Mouse (Mus musculus) midbrain, embryonic 16.5 days (tissue): ENCODE results near the gene Arhgap15. TPM values are rescaled to one million over a fixed set of nuclear protein-coding genes. Genes with fewer than 3 reads are reported as not detected.

ENCODE experiments used
- ATAC-seq: fragments of 200-750 bp; cut with Nextera tagmentation; 2 replicates; pipeline ENCODE4 v1.8.0; 2017; ENCODE audit warnings: moderate TSS enrichment
- H3K27ac ChIP-seq: fragments of 300-500 bp; sonication (generic); 2 replicates; pipeline ENCODE4 v1.5.1; 2014; ENCODE audit warnings: mild to moderate bottlenecking, low read length, mixed read lengths
- H3K27me3 ChIP-seq: fragments of 300-500 bp; sonication (generic); 2 replicates; pipeline ENCODE4 v1.6.1; 2014; ENCODE audit warnings: low read depth, low read length, mixed read lengths; ENCODE audit not compliant: control insufficient read depth, insufficient read depth
- H3K36me3 ChIP-seq: fragments of 300-500 bp; sonication (generic); 2 replicates; pipeline ENCODE4 v1.6.1; 2014; ENCODE audit warnings: mild to moderate bottlenecking, low read length, moderate library complexity, mixed read lengths; ENCODE audit not compliant: control insufficient read depth, insufficient read depth
- H3K4me1 ChIP-seq: fragments of 300-500 bp; sonication (generic); 2 replicates; pipeline ENCODE4 v1.6.1; 2014; ENCODE audit warnings: mild to moderate bottlenecking, low read length, mixed read lengths; ENCODE audit not compliant: control insufficient read depth, insufficient read depth
- H3K4me2 ChIP-seq: fragments of 300-500 bp; sonication (generic); 2 replicates; pipeline ENCODE4 v1.6.1; 2014; ENCODE audit warnings: mild to moderate bottlenecking, low read length, mixed read lengths
- H3K4me3 ChIP-seq: fragments of 300-500 bp; sonication (generic); 2 replicates; pipeline ENCODE4 v1.5.1; 2014; ENCODE audit warnings: low read depth, mild to moderate bottlenecking, low read length, moderate library complexity, mixed read lengths
- H3K9ac ChIP-seq: fragments of 300-500 bp; sonication (generic); 2 replicates; pipeline ENCODE4 v1.6.1; 2014; ENCODE audit warnings: low read depth, low read length, mixed read lengths
- H3K9me3 ChIP-seq: fragments of 300-500 bp; sonication (generic); replicated peaks from 2 replicates; pipeline ENCODE4 v1.6.1; 2014; ENCODE audit warnings: mild to moderate bottlenecking, low read length, mixed read lengths; ENCODE audit not compliant: control insufficient read depth, poor library complexity, severe bottlenecking
- WGBS: fragments of 180-500 bp; shearing (Covaris S2); extraction: QIAGEN DNeasy Blood & Tissue Kit; methylation state at CpG from one replicate; pipeline ENCODE4 v1.1.7; 2014; 5-methylcytosine and 5-hydroxymethylcytosine counted together
- polyA plus RNA-seq: library from polyadenylated mRNA; unstranded; fragments of >200 nt; fragmentation: Nextera tagmentation; extraction: Ambion mirVana; gene quantifications from 2 replicates; pipeline ENCODE4 v1.2.1, GENCODE M21; 2015

Gene Arhgap15
- polyA plus RNA-seq, 1 experiment from 2014 or later = 1.1 TPM

DNA sequence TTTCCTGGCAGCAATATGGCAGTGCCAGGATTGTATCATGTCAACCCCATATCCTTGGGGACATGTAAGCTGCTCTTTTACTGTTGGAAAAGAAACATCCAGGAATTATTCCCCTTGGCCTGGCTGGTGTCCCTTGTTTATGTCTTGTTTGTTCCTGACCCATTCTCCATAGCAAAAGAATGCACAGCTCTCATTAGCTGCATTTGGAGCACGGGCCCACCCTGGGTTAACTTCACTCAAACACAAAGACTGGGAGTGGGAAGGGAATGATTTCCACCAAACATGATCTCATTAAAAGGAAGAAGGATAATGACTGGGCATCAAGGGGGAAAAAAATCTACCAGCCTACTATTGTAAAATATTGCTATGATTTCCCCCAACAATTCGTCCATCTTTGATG lies 600.5 kb downstream of the Arhgap15 start:
- Histone ChIP-seq H3K9ac (no peak overlapping the region), H3K4me1 (no peaks in the 10 kb centered on the region), H3K27ac (no peak overlapping the region), H3K9me3 (no peaks in the 10 kb centered on the region), H3K4me2 (no peak overlapping the region), H3K4me3 (no peak overlapping the region), H3K36me3 (no peaks in the 10 kb centered on the region), H3K27me3 (no peaks in the 10 kb centered on the region)
- 78% methylated on average over 2 of the region's 2 CpGs for WGBS
- ATAC-seq = no peak

DNA sequence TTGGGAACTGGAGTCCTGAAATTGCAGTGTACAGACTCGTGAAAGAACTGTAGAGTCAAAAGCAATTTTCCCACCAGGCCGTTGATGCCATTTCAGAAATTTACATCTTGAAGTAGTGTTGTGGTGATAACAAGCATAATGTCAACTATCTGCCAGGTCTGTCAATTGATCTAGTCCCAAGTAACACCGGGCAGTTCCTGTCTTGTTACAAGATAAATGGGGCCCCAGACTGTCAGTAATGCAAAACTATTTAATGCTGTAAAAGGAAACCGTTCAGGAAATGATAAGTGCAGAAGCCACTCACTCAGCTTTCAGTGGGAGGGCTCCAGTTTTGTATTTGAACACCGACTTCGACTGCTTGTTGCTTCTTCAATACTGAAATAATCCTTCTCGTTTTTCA lies 604.3 kb downstream of the Arhgap15 start:
- WGBS = 87% methylated on average over 7 of the region's 7 CpGs
- no peak for ATAC-seq

DNA sequence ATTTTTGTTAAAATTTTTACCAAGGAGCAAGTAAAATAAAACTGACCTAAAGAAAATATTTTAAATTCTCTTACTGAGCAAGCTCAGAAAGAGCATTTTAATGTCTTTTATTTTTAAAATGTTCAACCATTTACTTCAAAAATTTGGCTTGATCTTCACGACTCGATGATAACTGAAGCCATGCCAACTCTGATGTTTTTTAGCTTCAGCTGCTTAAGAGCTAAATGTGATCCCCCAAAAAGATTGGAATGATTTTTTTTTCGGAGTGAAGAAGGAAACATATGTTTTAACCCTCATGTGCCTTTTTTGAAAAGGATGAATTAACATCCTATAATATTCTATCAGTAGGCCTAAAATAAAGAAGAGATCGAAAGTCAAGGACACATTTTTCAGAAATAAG lies 605.0 kb downstream of the Arhgap15 start:
- H3K4me1 ChIP-seq = no peaks in the 10 kb centered on the region
- no peaks in the 10 kb centered on the region for H3K36me3 ChIP-seq
- no peak overlapping the region for H3K27ac ChIP-seq
- WGBS = 96% methylated on average over 4 of the region's 4 CpGs
- no peak for ATAC-seq
- H3K4me3 ChIP-seq = no peak overlapping the region
- no peak overlapping the region for H3K9ac ChIP-seq
- no peaks in the 10 kb centered on the region for H3K27me3 ChIP-seq
- H3K4me2 ChIP-seq = no peak overlapping the region
- no peaks in the 10 kb centered on the region for H3K9me3 ChIP-seq

More for the DNA sequence above, 604.3 kb downstream of the Arhgap15 start:
- no peaks in the 10 kb centered on the region for H3K27me3 ChIP-seq
- H3K4me2 ChIP-seq = no peak overlapping the region
- no peak overlapping the region for H3K9ac ChIP-seq
- no peak overlapping the region for H3K4me3 ChIP-seq
- no peaks in the 10 kb centered on the region for H3K36me3 ChIP-seq
- no peaks in the 10 kb centered on the region for H3K9me3 ChIP-seq
- no peak overlapping the region for H3K27ac ChIP-seq
- H3K4me1 ChIP-seq = no peaks in the 10 kb centered on the region

DNA sequence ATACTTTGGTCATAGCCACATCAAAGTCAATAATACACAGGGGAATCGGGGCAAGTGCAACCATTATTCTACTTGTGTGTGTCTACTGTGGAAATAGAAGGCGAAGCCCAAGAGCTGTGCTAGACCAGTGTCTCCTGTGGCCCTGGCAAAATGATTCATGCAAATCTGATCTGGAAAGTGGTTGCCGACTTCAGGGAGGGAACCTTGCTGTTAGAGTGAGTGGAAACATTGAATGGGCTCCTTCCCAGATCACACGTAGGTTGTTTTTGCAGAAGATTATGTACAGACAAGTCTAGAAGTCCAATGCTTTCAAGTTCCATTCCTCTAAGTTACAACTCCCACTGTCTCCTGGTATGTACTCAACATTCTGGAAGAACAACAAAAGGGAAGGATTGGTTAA lies 606.2 kb downstream of the Arhgap15 start:
- H3K27ac ChIP-seq = no peak overlapping the region
- 94% methylated on average over 4 of the region's 4 CpGs for WGBS

DNA sequence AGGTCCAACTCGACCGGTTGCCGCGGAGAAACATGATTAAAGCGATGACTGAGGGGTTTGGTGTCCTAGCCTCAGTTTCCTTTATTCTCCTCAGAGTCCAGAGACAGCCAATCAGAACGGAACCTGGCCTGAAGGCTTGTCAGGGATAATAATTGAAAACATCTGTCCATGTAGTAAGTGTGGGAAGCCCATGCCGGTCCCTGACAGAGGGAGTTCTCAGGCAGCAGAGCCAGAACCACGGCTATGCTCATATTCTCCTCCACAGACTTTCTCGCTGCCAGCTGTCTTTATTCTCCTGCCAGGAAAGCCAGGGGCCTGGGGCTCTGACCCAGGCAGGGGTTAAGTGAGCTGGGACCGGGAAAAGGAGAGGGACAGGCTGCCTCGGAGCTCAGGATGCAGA lies 606.7 kb downstream of the Arhgap15 start:
- ATAC-seq = no peak

More for the DNA sequence above, 606.2 kb downstream of the Arhgap15 start:
- Histone ChIP-seq H3K4me1 (no peaks in the 10 kb centered on the region), H3K9me3 (no peaks in the 10 kb centered on the region), H3K9ac (no peak overlapping the region), H3K36me3 (no peaks in the 10 kb centered on the region), H3K27me3 (no peaks in the 10 kb centered on the region), H3K4me3 (no peak overlapping the region), H3K4me2 (no peak overlapping the region)
- no peak for ATAC-seq

DNA sequence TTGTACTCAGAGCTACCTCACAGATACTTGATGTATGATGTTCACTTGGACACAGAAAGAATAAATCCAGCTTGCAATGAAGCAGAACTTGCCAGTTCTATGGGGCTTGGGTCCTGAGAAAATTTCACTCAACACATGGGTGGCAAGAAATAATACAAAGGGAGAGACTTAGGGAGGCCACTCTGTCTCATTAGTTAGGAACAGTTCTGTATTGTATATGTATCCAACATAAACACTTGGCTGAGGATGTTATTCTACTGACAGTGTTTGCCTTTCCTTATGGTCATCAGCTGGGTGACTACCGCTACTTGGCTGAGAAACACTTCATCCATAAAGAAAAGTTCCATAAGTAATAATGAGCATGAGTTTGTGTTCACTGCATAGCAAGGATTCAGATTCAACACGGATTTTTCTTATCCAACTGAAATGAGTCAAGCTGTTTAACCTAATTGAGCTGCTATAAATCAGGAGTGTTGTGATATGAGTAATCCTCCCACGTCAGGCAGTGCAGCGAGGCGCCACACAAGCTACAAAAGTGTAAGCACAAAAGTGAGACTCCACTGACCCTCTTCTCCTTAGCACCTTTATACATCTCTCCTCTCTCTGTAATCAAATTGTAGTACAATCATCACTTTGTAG lies 607.7 kb downstream of the Arhgap15 start:
- ATAC-seq = no peak
- Histone ChIP-seq H3K9me3 (no peaks in the 10 kb centered on the region), H3K27me3 (no peaks in the 10 kb centered on the region)

More for the DNA sequence above, 606.7 kb downstream of the Arhgap15 start:
- Histone ChIP-seq H3K4me1 (no peaks in the 10 kb centered on the region), H3K4me3 (no peak overlapping the region), H3K36me3 (no peaks in the 10 kb centered on the region), H3K4me2 (no peak overlapping the region), H3K27me3 (no peaks in the 10 kb centered on the region), H3K9me3 (no peaks in the 10 kb centered on the region), H3K9ac (no peak overlapping the region), H3K27ac (no peak overlapping the region)
- 75% methylated on average over 11 of the region's 11 CpGs for WGBS

DNA sequence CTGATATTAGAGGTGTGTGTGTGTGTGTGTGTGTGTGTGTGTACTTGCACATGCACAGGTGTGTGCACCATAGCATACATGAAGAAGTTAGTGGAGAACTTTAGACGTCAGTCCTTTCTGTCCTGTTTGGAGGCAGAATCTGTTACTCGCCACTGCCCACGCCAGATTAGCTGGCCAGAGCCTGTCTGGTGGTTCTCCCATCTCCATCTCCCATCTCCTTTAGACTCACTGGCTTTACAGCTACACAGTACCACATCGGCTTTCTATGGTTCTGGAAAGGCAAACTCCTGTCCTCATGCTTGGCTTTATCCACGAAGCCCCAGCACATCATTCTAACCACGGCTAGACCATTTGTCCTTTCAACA lies 608.2 kb downstream of the Arhgap15 start:
- 93% methylated on average over 6 of the region's 6 CpGs for WGBS
- Histone ChIP-seq H3K36me3 (no peaks in the 10 kb centered on the region), H3K27me3 (no peaks in the 10 kb centered on the region), H3K4me2 (no peak overlapping the region), H3K9me3 (no peaks in the 10 kb centered on the region), H3K9ac (no peak overlapping the region), H3K4me1 (no peaks in the 10 kb centered on the region), H3K27ac (no peak overlapping the region), H3K4me3 (no peak overlapping the region)
- ATAC-seq = no peak

More for the DNA sequence above, 607.7 kb downstream of the Arhgap15 start:
- no peak overlapping the region for H3K4me3 ChIP-seq
- WGBS = 91% methylated on average over 5 of the region's 5 CpGs
- no peak overlapping the region for H3K4me2 ChIP-seq
- no peak overlapping the region for H3K9ac ChIP-seq
- H3K36me3 ChIP-seq = no peaks in the 10 kb centered on the region
- no peaks in the 10 kb centered on the region for H3K4me1 ChIP-seq
- no peak overlapping the region for H3K27ac ChIP-seq

DNA sequence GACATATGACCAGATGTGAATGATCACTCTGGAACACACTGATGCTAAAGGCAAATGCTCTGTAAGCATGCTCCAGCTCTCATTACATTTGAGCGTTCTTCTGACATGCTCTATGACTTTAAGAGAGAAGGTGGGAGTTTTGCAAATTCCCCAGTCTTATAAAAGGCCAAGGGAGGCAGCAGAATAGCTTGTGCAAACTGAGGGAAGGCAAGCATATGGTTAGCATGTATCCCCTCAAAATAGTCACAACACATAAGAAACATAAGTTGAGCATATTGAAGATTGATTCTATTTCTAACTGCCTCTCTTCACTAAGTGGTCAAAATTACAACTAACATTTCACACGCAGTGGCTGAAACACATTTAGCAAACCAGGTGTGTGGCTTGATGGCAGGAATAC lies 631.6 kb downstream of the Arhgap15 start:
- H3K4me2 ChIP-seq = no peak overlapping the region
- no peaks in the 10 kb centered on the region for H3K36me3 ChIP-seq
- H3K27ac ChIP-seq = no peak overlapping the region
- whole genome bisulfite sequencing = 84% methylated on average over 2 of the region's 2 CpGs
- no peaks in the 10 kb centered on the region for H3K9me3 ChIP-seq
- no peak overlapping the region for H3K9ac ChIP-seq
- H3K4me1 ChIP-seq = no peaks in the 10 kb centered on the region
- H3K27me3 ChIP-seq = no peaks in the 10 kb centered on the region
- ATAC-seq = no peak
- no peak overlapping the region for H3K4me3 ChIP-seq

DNA sequence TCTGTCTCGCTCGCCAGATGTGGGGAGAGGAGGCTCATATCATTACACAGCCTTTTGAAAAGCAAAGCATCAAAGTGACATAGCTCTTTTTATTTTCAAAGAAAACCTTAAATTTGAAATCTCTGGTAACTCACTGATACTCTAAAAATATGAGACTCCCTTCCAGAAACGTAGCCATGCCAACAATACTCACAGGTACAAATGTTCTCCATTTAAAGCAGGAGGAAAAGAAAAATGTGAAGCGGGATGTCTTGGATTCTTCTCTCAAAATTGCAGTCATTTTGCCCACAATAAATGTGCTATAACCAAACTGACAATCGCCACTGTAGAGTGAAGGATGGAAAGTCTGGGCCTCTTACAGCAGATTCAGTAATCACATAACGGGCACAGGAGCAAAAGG lies 635.9 kb downstream of the Arhgap15 start:
- Histone ChIP-seq H3K4me3 (no peak overlapping the region), H3K4me2 (no peak overlapping the region), H3K9ac (no peak overlapping the region), H3K27me3 (no peaks in the 10 kb centered on the region), H3K4me1 (no peaks in the 10 kb centered on the region), H3K9me3 (no peaks in the 10 kb centered on the region), H3K36me3 (no peaks in the 10 kb centered on the region), H3K27ac (no peak overlapping the region)
- WGBS = 88% methylated on average over 6 of the region's 6 CpGs
- ATAC-seq = no peak
